Mouse (Mus musculus) ES-Bruce4 (cell line): ENCODE measurements around the gene Pbx1. TPM values are rescaled to one million over a fixed set of nuclear protein-coding genes. Genes with fewer than 3 reads are reported as not detected.

Source experiments
- H3K27ac ChIP-seq: 2 replicates; pipeline ENCODE4 v1.5.1; 2012; ENCODE audit warnings: low read length, inconsistent platforms; ENCODE audit not compliant: insufficient read depth
- H3K27me3 ChIP-seq: 2 replicates; pipeline ENCODE4 v1.6.1; 2012; ENCODE audit warnings: mild to moderate bottlenecking, low read length, inconsistent platforms; ENCODE audit not compliant: control insufficient read depth, poor library complexity, insufficient read depth, severe bottlenecking
- H3K36me3 ChIP-seq: 2 replicates; pipeline ENCODE4 v1.6.1; 2012; ENCODE audit warnings: inconsistent platforms, mild to moderate bottlenecking, low read length, moderate library complexity; ENCODE audit not compliant: control insufficient read depth, poor library complexity, insufficient read depth, severe bottlenecking
- H3K4me1 ChIP-seq: one replicate; pipeline ENCODE4 v1.8.1; 2011; ENCODE audit warnings: low read length; ENCODE audit not compliant: control insufficient read depth, insufficient read depth
- H3K4me3 ChIP-seq: 2 replicates; pipeline ENCODE4 v1.5.1; 2011; ENCODE audit warnings: low read depth, mild to moderate bottlenecking, low read length
- H3K9ac ChIP-seq: 2 replicates; pipeline ENCODE4 v1.6.1; 2012; ENCODE audit warnings: low read depth, mild to moderate bottlenecking, inconsistent platforms; ENCODE audit not compliant: poor library complexity, severe bottlenecking
- H3K9me3 ChIP-seq: replicated peaks from 2 replicates; pipeline ENCODE4 v1.6.1; 2012; ENCODE audit warnings: mild to moderate bottlenecking, low read length, inconsistent platforms; ENCODE audit not compliant: control insufficient read depth, poor library complexity, insufficient read depth, severe bottlenecking
- CTCF ChIP-seq: IDR thresholded peaks from one replicate; pipeline ENCODE4 v1.8.1; 2011; ENCODE audit warnings: low read depth, low read length
- EP300 ChIP-seq: IDR thresholded peaks from 2 replicates; pipeline ENCODE4 v1.6.1; 2011; ENCODE audit warnings: low read depth, low read length; ENCODE audit not compliant: insufficient read depth
- POLR2A ChIP-seq: IDR thresholded peaks from one replicate; pipeline ENCODE4 v1.8.1; 2011; ENCODE audit warnings: low read length; ENCODE audit not compliant: insufficient read depth
- polyA plus RNA-seq: library from polyadenylated mRNA; stranded (reverse); fragments of >200 nt; gene quantifications from 2 replicates; pipeline ENCODE4 v1.2.4, GENCODE M21; 2011; ENCODE audit warnings: low read depth; ENCODE audit not compliant: missing spikeins, insufficient read depth, insufficient read length

The Pbx1 gene
- polyA plus RNA-seq, 1 experiment, result 28.0 TPM

DNA sequence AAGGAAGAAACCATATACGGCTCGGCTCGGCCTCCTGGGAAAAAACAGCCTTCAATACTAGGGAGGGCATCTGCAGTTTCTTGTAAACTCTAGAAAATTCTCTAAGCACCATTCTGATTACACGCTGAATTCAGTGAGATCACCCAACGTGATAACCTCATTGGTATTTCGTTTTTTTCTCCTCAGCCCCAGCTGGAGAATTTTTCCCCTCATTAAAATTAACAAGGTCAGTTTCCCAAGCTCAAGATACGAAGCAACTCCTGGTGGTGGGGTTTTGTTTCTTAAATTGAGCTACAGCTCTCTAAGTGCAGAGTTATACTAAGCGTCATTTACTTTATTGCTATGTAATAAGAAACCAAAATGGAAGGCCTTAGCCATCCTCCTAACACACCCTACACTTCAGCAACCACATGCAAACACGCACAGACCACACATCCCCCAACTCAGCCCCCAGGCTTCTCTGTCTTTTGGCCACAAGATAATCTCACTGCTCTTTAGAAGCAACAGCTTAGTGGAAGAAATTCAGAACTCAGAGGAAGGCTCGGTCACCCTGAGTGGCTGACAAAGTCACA, 76.0 kb downstream of the Pbx1 start:
- TF ChIP-seq CTCF (no peak), EP300 (no peak), POLR2A (no peak)
- Histone ChIP-seq H3K27ac (no peak overlapping the region), H3K9me3 (no peaks in the 10 kb centered on the region), H3K9ac (no peak overlapping the region), H3K4me3 (no peak overlapping the region), H3K27me3 (no peaks in the 10 kb centered on the region), H3K36me3 (no peaks in the 10 kb centered on the region), H3K4me1 (no peaks in the 10 kb centered on the region)

DNA sequence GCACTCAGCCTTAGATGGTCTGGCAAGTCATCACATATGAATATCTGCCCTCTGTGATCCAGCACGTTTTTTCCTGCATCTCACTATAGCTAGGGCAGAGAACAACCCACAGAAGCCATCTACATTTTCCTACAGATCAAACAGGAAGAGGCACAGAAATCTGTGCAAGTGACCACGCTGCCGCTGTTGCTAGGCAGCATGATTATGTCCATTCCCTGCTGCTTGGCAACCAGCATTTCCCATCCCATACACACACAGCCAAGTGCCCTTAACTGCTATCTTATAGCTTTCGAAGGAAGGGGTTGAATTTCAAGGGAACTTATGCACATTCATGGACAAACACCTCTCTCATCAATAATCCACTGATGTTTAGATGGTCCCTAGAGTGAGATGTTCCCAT, 77.1 kb downstream of the Pbx1 start:
- Histone ChIP-seq H3K4me3 (no peak overlapping the region), H3K9me3 (no peaks in the 10 kb centered on the region), H3K36me3 (no peaks in the 10 kb centered on the region), H3K4me1 (no peaks in the 10 kb centered on the region), H3K9ac (no peak overlapping the region), H3K27me3 (no peaks in the 10 kb centered on the region), H3K27ac (no peak overlapping the region)
- TF ChIP-seq POLR2A (no peak), EP300 (no peak), CTCF (no peak)

- Histone ChIP-seq H3K27me3 (no peaks in the 10 kb centered on the region), H3K27ac (no peak overlapping the region), H3K4me3 (no peak overlapping the region), H3K9ac (no peak overlapping the region), H3K4me1 (no peaks in the 10 kb centered on the region), H3K9me3 (no peaks in the 10 kb centered on the region), H3K36me3 (no peaks in the 10 kb centered on the region)
- TF ChIP-seq CTCF (no peak), EP300 (no peak), POLR2A (no peak)
These were observed 83.9 kb downstream of the Pbx1 start for GRCm38 (mm10) chr1:168348036-168348784.

DNA sequence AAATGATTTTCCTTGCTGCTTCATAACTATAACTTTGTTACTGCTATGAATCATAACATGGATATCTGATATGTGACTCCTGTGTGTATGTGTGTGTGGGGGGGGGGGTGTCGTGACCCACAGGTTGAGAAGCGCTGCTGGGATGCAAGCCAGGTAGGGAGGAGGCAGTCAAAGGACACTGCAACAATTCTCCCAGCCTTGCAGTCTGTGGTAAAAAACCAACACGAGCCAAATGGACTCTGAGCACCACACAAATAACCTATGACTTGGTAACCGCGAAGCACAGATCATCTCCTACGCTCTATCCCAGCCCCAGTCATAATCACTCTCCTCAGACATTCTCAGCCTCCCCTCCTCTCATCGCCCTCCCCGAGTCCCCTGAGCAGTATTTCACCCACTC, 87.2 kb downstream of the Pbx1 start:
- TF ChIP-seq POLR2A, result no peak
- no peak for TF ChIP-seq CTCF
- no peak for TF ChIP-seq EP300
- H3K4me1 ChIP-seq, result no peaks in the 10 kb centered on the region
- no peak overlapping the region for H3K4me3 ChIP-seq
- no peak overlapping the region for H3K9ac ChIP-seq
- no peaks in the 10 kb centered on the region for H3K27me3 ChIP-seq
- no peaks in the 10 kb centered on the region for H3K9me3 ChIP-seq
- no peak overlapping the region for H3K27ac ChIP-seq
- no peaks in the 10 kb centered on the region for H3K36me3 ChIP-seq

- Histone ChIP-seq H3K27me3 (no peaks in the 10 kb centered on the region), H3K36me3 (no peaks in the 10 kb centered on the region), H3K4me3 (no peak overlapping the region), H3K4me1 (no peaks in the 10 kb centered on the region), H3K27ac (no peak overlapping the region), H3K9me3 (no peaks in the 10 kb centered on the region), H3K9ac (no peak overlapping the region)
- TF ChIP-seq POLR2A (no peak), CTCF (no peak), EP300 (no peak)
These were observed 87.8 kb downstream of the Pbx1 start for GRCm38 (mm10) chr1:168344262-168344661.

GRCm38 (mm10) chr1:168342269-168342668, 89.8 kb downstream of the Pbx1 start:
- H3K27me3 ChIP-seq, result no peaks in the 10 kb centered on the region
- H3K27ac ChIP-seq, result no peak overlapping the region
- no peaks in the 10 kb centered on the region for H3K9me3 ChIP-seq
- H3K4me3 ChIP-seq, result no peak overlapping the region
- no peaks in the 10 kb centered on the region for H3K4me1 ChIP-seq
- no peak for TF ChIP-seq POLR2A
- TF ChIP-seq EP300, result no peak
- TF ChIP-seq CTCF, result no peak
- H3K36me3 ChIP-seq, result no peaks in the 10 kb centered on the region
- H3K9ac ChIP-seq, result no peak overlapping the region
